Mouse (Mus musculus) cerebellum, adult 11 months (tissue): ENCODE data around the gene Ethe1.

ENCODE experiments used
- DNase-seq: peaks from one replicate; pipeline ENCODE4 v3.0.0; 2022

The Ethe1 gene

GRCm38 (mm10) chr7:24587330-24588105 lies at the start of gene Ethe1, which contains the start of gene Zfp575:
Ethe1 (plus strand) TSS chr7:24587543.
Zfp575 (minus strand) TSS chr7:24587641.
- peak; percentile 30 for DNase-seq

- DNase-seq, result peak; percentile 70
These were observed 49.8 kb upstream of the Ethe1 start for GRCm38 (mm10) chr7:24537591-24537990.

GRCm38 (mm10) chr7:24538154-24538553 lies 49.2 kb upstream of the Ethe1 start:
- DNase-seq, result no peak

GRCm38 (mm10) chr7:24538701-24539100 lies 48.6 kb upstream of the Ethe1 start:
- DNase-seq, result no peak

GRCm38 (mm10) chr7:24539686-24540085 lies 47.7 kb upstream of the Ethe1 start:
- DNase-seq, result no peak

DNA sequence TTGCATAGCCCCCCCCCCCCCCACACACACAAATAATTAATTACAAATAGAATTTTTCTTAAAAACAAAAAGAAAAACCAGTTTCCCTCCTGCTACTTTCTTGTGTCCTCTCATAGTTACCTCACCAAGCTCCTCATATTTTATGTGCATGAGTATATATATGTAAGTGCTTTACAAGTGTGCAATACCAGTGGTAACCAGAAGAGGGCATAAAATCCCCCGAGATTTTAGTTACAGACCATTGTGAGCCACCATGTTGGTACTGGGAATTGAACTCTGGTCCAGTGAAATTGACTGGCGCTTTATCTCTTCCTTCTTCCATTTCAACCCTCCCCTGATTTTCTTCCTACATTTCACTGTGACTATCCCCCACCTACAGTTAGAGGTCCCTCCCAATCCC lies 42.8 kb upstream of the Ethe1 start:
- DNase-seq, result no peak

DNA sequence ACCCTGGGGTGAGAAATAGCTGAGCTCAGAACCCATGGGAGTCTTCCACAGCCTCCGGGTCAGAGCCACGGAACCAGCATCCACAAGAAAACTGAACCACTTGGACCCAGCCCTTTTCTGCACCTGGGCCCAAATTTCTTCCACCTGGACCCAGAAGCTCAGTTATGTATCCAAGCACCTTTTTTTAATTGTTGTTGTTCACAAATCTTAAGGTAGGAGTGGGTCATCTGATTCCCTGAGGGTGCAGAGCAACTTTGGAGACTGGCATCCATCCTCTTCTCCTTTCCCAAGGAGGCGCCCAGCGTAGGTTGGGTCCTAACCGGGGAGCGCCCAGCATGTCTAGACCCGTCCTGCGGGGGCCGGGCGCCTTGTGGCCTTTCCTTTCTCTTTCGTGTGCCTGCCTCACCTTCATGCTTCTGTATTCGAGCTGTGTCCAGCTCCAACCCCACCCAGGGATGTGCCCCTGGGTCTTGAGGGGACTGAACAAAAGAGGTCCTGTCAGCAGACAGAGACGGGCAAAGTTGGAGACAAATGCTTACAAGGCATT lies 41.2 kb upstream of the Ethe1 start, which contains the start of the genes Pinlyp and Xrcc1:
Gene Pinlyp (minus strand): TSS at position 51 of the 547 bp plus-strand sequence.
Gene Xrcc1 (plus strand): TSS at position 222 of the 547 bp plus-strand sequence.
- DNase-seq, result no peak

DNA sequence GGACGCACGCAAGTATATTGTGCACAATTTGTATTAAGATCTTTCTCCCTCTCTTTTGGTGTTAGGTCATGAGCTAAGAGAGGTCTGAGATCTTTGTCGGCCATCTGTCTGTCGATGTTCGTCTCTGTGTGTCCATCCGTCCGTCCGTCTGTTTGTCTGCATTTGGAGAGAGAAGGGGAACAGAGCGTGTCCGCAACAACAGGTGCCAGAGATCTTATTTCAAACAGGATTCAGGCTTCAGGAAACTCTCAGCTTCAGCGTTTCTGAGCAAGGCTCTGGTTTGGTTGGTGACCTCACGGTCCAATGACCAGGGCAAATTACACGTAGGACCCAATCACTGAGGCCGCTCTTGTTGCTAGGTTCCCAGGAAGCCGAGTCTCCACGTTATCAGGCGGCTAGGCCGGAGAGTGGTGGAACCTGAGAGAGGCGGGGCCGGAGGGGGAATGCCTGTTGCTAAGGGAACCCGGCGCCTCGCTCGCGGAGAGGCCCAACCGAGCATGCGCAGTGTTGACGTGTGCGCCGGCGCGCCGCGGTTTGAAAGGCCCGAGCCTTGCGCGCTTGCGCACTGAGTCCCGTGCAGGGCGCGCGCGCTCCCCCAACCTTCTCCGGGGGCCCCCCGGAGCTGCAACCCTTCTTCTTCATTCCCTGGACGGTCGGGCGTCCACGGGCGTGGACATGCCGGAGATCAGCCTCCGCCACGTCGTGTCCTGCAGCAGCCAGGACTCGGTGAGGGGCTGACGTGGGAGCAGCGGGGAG lies 40.5 kb upstream of the Ethe1 start:
- DNase-seq, result peak; percentile 99

DNA sequence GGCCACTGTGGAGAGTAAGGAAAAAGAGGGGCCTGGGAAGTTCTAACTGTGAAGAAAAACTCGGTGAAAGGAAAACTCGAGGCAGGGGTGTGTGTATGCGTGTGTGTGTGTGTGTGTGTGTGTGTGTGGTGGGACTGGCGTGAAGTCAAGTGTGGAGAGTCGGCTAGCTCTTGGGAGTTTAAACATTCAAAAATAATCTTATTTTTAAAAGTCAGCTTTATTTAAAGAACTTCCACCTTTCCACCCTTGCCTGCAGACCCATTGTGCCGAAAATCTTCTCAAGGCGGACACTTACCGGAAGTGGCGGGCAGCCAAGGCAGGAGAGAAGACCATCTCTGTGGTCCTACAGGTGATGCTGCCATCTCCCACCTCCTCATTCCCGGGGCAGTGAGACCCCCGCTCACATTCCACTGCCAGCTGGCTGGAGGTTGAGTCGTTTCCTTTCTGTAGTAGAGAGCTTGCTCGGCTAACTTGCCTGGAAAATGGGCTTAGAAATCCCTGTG lies 39.8 kb upstream of the Ethe1 start:
- no peak for DNase-seq

GRCm38 (mm10) chr7:24551985-24552759 lies 35.2 kb upstream of the Ethe1 start:
- DNase-seq, result no peak

DNA sequence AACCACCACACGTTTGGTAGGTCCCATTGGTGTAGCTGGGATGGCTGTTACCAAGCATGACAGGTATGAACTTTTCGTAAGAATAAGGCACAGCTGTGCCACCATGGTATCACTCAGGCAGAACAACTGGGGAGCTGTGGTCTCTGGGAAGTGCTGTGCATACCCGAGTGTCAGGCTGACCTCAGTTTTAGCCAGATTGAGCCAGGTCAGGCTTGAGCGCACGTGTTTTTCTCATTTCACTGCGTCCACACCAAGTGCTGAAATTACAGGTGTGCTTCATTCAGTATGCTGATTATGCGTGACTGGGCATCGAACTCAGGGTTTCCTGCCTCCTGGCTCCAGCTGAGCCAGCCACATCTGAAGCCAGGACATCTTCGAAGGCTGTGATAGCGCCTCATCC lies 31.6 kb upstream of the Ethe1 start:
- DNase-seq, result no peak

GRCm38 (mm10) chr7:24561450-24561849 lies 25.9 kb upstream of the Ethe1 start:
- DNase-seq, result no peak

DNA sequence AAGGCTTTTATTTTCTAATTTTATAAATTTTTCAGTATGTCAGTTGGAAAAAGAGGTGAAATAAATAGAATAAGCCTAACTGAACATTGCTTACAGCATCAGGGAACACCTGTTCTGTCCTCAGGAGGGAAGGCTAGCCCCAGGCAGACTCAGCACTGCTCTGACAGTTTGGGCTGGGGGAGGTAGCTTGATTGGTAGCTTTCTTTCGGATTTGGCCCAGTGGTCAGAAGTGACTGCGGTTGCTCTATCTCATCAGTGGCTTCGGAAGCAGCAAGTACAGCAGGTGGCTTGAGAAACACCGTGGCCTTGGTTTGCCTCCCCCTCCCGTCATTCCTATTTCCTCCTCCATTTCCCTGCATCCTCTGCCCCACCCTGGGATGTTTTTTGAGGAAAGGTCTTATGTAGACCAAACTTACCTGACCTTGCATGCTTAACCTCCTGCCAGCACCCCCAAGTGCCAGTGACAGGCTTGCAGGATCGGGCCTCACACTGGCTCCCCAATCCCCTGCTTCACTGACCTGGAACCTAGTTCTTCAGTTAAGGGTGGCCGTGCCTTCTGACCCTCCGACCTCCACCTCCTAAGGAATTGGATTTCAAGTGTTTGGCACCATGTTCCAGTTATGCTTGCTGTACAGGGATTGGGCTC lies 24.0 kb upstream of the Ethe1 start:
- no peak for DNase-seq

- no peak for DNase-seq
These were observed 23.5 kb upstream of the Ethe1 start for GRCm38 (mm10) chr7:24563837-24564206.

- peak; percentile 68 for DNase-seq
These were observed 22.6 kb upstream of the Ethe1 start for GRCm38 (mm10) chr7:24564607-24565265.

DNA sequence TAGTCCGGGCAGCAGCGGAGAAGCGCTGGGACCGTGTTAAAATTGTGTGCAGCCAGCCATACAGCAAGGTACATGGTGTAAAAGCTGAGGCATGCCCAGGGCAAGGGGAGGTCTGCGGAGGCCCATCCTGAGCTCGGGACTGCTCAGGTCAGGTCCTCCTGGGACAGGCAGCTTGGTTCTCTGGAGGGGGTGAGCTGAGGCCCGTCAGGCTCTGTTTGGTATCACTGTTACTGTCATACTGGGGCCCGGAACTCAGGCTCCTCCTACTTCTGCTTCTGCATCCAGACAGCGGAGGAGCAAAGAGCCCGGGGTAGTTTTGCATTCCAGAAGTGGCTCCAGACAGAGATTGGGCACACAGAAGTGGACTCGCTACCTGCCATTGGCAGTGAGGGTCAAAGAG lies 21.7 kb upstream of the Ethe1 start:
- no peak for DNase-seq

- no peak for DNase-seq
These were observed 21.1 kb upstream of the Ethe1 start for GRCm38 (mm10) chr7:24566206-24566605.

- DNase-seq, result no peak
These were observed 18.8 kb upstream of the Ethe1 start for GRCm38 (mm10) chr7:24568512-24568911.

DNA sequence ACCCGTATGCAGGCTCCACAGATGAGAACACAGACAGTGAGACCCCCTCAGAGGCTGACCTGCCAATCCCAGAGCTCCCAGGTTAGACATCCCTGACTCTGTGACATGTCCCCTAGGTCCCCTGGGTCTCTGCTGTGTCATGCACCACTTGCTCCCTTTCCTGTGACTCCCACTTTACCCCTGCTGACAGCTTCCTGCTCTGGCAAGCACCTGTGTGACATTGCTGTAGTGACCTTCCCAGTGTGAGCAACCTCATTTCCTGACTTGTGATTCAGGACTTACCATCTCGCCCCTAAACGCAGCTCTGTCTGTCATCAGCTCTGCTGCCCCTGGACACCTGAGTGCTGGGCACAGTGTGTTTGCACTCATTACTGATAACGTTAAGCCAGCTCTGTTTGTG lies 16.3 kb upstream of the Ethe1 start:
- DNase-seq, result no peak

DNA sequence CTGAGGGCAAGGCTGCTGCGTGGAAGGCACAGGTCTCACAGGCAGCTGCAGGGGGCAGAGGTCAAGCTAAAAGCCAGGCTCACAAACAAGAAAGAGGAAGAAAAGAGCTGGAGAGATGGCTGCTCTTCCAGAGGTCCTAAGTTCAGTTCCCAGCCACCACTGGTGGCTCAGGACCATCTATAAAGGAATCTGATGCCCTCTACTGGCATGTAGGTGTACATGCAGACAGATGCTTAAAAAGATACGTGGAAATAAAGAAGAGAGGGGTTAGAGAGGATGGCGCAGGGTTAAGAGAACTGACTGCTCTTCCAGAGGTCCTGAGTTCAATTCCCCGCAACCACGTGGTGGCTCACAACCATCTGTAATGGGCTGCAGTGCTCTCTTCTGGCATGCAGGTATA lies 14.9 kb upstream of the Ethe1 start:
- DNase-seq, result no peak

- no peak for DNase-seq
These were observed 13.0 kb upstream of the Ethe1 start for GRCm38 (mm10) chr7:24574224-24574796.
